Mouse (Mus musculus) cortical plate, adult 2 months (tissue): ENCODE data around the gene Fgfr2. TPM values are rescaled to one million over a fixed set of nuclear protein-coding genes. Genes with fewer than 3 reads are reported as not detected.
A peak's percentile ranks its signal among the peaks of the same experiment; 100 is the strongest.
"Not testable (repeated sequence)": the region's sequence is repeated elsewhere in the genome, so short reads cannot be mapped to it uniquely, and the experiment has no call there.

Experiments
- H3K27ac ChIP-seq: fragments of 200-500 bp; 2 replicates; pipeline ENCODE4 v1.5.1; 2012; ENCODE audit warnings: low read length, control low read depth, inconsistent platforms; ENCODE audit not compliant: insufficient read depth
- H3K4me1 ChIP-seq: fragments of 200-500 bp; 2 replicates; pipeline ENCODE4 v1.6.1; 2011; ENCODE audit warnings: low read length; ENCODE audit not compliant: control insufficient read depth, insufficient read depth
- H3K4me3 ChIP-seq: fragments of 200-500 bp; 2 replicates; pipeline ENCODE4 v1.5.1; 2011; ENCODE audit warnings: mild to moderate bottlenecking, low read length, control low read depth; ENCODE audit not compliant: insufficient read depth
- CTCF ChIP-seq: fragments of 200-500 bp; IDR thresholded peaks from 2 replicates; pipeline ENCODE4 v1.5.1; 2011; ENCODE audit warnings: mild to moderate bottlenecking, control low read depth, low read length; ENCODE audit not compliant: insufficient read depth; ENCODE audit errors: extremely low read depth
- POLR2A ChIP-seq: fragments of 200-500 bp; IDR thresholded peaks from 2 replicates; pipeline ENCODE4 v1.6.1; 2011; ENCODE audit warnings: mild to moderate bottlenecking, low read length, control low read depth; ENCODE audit not compliant: insufficient read depth; ENCODE audit errors: extremely low read depth
- polyA plus RNA-seq: library from polyadenylated mRNA; depleted of rRNA; stranded (reverse); fragments of >200 nt; gene quantifications from 2 replicates; pipeline ENCODE4 v1.2.3, GENCODE M21; 2012

Fgfr2 gene
- polyA plus RNA-seq, 1 experiment, result 50.4 TPM

GRCm38 (mm10) chr7:131068191-131068590 is 2055.0 kb downstream of the Fgfr2 start:
- H3K4me1 ChIP-seq, H3K4me3 ChIP-seq, H3K27ac ChIP-seq: not testable (repeated sequence)
- peak; percentile 35; the same call in 1 of the 2 replicates for TF ChIP-seq CTCF

GRCm38 (mm10) chr7:131062541-131062940 is 2060.6 kb downstream of the Fgfr2 start:
- TF ChIP-seq POLR2A, result no peak
- peak; percentile 10; the same call in 1 of the 2 replicates for TF ChIP-seq CTCF
- Histone ChIP-seq H3K4me3 (no peak overlapping the region), H3K4me1 (no peaks in the 10 kb centered on the region), H3K27ac (no peak overlapping the region)

- H3K4me1 ChIP-seq, H3K4me3 ChIP-seq, H3K27ac ChIP-seq: not testable (repeated sequence)
- peak; percentile 31; the same call in 1 of the 2 replicates for TF ChIP-seq CTCF
These were observed 2063.3 kb downstream of the Fgfr2 start for GRCm38 (mm10) chr7:131059808-131060207.

- H3K4me3 ChIP-seq, H3K27ac ChIP-seq, H3K4me1 ChIP-seq: not testable (repeated sequence)
These were observed 2065.2 kb downstream of the Fgfr2 start for GRCm38 (mm10) chr7:131057918-131058317.

- Histone ChIP-seq H3K4me1 (no peaks in the 10 kb centered on the region), H3K4me3 (no peak overlapping the region), H3K27ac (no peak overlapping the region)
- TF ChIP-seq CTCF (peak; percentile 48; the same call in 1 of the 2 replicates), POLR2A (no peak)
These were observed 2068.3 kb downstream of the Fgfr2 start for GRCm38 (mm10) chr7:131054808-131055370.

- not testable (repeated sequence) for H3K4me3 ChIP-seq, H3K4me1 ChIP-seq, H3K27ac ChIP-seq
These were observed 2073.3 kb downstream of the Fgfr2 start for GRCm38 (mm10) chr7:131049829-131050228.

GRCm38 (mm10) chr7:131045258-131045835 is 2077.8 kb downstream of the Fgfr2 start:
- peak; percentile 26; the same call in 1 of the 2 replicates for TF ChIP-seq CTCF
- H3K27ac ChIP-seq, H3K4me1 ChIP-seq, H3K4me3 ChIP-seq: not testable (repeated sequence)

GRCm38 (mm10) chr7:131042657-131043056 is 2080.5 kb downstream of the Fgfr2 start:
- H3K4me3 ChIP-seq, result no peak overlapping the region
- TF ChIP-seq POLR2A, result no peak
- peak; percentile 42 for TF ChIP-seq CTCF
- H3K27ac ChIP-seq, result no peak overlapping the region
- no peaks in the 10 kb centered on the region for H3K4me1 ChIP-seq

- H3K4me1 ChIP-seq, H3K27ac ChIP-seq: not testable (repeated sequence)
These were observed 2082.4 kb downstream of the Fgfr2 start for GRCm38 (mm10) chr7:131040760-131041159.

GRCm38 (mm10) chr7:131037083-131037482 is 2086.1 kb downstream of the Fgfr2 start:
- no peak for TF ChIP-seq CTCF
- H3K27ac ChIP-seq, result no peak overlapping the region
- H3K4me1 ChIP-seq, result no peaks in the 10 kb centered on the region; the same call in 1 of the 2 replicates
- no peak overlapping the region for H3K4me3 ChIP-seq

More at GRCm38 (mm10) chr7:131040760-131041159, 2082.4 kb downstream of the Fgfr2 start:
- H3K4me3 ChIP-seq, result not testable (repeated sequence)

GRCm38 (mm10) chr7:131036396-131036795 is 2086.8 kb downstream of the Fgfr2 start:
- H3K4me3 ChIP-seq, result no peak overlapping the region
- no peaks in the 10 kb centered on the region; the same call in 1 of the 2 replicates for H3K4me1 ChIP-seq
- no peak overlapping the region for H3K27ac ChIP-seq
- TF ChIP-seq POLR2A (no peak), CTCF (no peak)
